In genomic region chr7:63335146-63335545, GRCm38 (mm10) we compare ENCODE assay signal across 8 mouse cellular contexts.
A peak's percentile ranks its signal among the peaks of the same experiment; 100 is the strongest.
DNase-seq lines count a peak whose midpoint lies in the region; ATAC-seq lines count a peak whose summit lies in the region.

No protein-coding gene starts in this region.

- ATAC-seq in inflammation-experienced regulatory T-cells, adult 6 months, result no peak

- peak; percentile 68 for DNase-seq in layer of hippocampus, adult 11-12 months (ENCODE audit: low spot score)
- no peak for DNase-seq in layer of hippocampus, postnatal 36 days
- peak; percentile 11 for DNase-seq in WW6 (ENCODE audit: low read depth, low spot score)
- DNase-seq in embryo, embryonic 11 days, result peak; percentile 73
- DNase-seq in kidney, postnatal 36 days, result peak; percentile 16 to 57
- peak; percentile 77 for DNase-seq in retina, embryonic 14.5 days (ENCODE audit: low spot score)
- no peak for DNase-seq in urinary bladder, postnatal 4 days (ENCODE audit: low spot score in 2 of 2)

Comparison
In these comparisons a context has a peak if more than half of its experiments do, and no peak if none do; other contexts are left out.
1. DNase-seq: peak in layer of hippocampus, adult 11-12 months (single experiment), WW6 (single experiment), embryo, embryonic 11 days (single experiment), kidney, postnatal 36 days (2 of 2) and retina, embryonic 14.5 days (single experiment); none in layer of hippocampus, postnatal 36 days (0 of 2) and urinary bladder, postnatal 4 days (0 of 2).